Mouse (Mus musculus) frontal cortex, postnatal 36 days (tissue): ENCODE measurements around the gene Gm20388.
"Not testable (repeated sequence)": the region's sequence is repeated elsewhere in the genome, so short reads cannot be mapped to it uniquely, and the experiment has no call there.

Source experiments
- DNase-seq, 2 experiments: peaks; one replicate each; pipeline ENCODE4 v3.0.0; 2022; ENCODE audit warnings: low spot score in 2 of 2

Gene Gm20388

DNA sequence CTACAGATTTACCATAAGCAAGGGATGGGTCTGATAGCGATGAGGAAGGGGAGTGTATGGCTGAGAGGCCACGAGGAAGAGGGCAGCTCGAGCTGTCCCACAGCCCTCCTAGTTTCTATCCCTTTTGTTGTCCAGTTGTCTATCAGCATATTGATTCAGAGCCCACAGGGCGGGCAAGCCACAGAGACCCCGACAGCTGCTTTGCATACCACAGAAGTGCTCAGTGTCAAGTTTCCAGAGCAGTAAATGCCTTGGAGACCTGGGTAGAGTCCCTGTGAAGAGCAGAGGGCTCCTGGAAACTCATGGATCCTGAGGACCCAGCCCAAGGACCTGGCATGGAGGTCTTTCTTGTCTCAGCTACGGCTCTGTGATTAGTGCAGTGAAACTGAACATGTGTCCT lies 3172.4 kb downstream of the Gm20388 start:
- no peak for DNase-seq

DNA sequence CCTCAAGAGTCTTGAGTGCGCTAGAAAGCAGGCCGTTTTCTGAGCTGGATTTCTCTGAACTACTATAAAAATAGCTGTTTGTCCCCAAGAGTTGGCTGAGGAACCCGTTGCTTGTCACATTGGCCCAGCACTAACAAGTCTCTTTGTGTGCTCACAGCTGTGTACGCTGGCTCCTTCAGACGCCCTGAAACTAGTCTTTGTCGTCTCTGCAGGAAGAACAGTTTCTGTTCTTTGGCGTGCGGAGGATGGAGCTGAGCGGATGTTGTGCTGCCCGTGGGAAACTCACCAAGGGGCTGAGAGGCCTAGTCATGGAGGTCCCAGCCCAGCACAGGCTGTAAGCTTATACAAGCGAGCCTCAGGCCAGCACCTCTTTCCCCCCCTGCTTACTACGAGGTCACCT lies 3173.0 kb downstream of the Gm20388 start:
- DNase-seq, result peak in 1 of 2 experiments; percentile 50

DNA sequence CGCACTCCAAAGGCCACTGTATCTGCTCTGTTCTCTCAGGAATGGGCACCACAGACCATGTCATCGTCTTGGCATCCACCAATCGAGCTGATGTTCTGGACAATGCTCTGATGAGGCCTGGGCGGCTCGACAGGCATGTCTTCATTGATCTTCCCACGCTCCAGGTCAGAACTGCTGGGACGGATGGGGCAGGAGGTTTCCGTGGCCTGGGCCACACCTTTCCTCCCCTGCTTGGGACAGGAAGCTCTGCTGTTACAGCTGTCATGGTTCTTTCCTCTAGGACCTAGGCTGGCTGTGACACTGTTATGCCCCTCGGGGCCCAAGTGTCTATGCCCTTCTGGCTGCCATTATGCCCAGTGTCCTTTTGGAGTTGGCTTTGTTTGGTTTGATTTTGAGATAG lies 3176.6 kb downstream of the Gm20388 start:
- no peak for DNase-seq

DNA sequence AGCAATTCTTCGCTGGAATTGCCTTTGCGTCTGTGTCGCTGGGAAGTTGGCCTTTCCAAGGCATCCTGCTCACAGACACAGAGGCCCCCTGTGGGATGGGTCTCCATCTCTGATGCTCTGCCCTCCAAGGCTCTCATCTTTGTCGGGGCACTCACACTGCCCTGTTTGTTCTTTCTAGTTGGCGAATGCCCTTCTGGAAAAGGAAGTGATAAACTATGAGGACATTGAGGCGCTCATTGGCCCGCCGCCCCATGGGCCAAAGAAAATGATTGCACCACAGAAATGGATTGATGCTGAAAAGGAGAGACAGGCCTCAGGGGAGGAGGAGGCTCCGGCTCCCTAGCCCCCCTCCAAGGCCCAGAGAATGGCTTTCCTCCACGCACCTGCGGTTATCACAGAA lies 3186.6 kb downstream of the Gm20388 start:
- DNase-seq, result peak in 1 of 2 experiments; percentile 8

DNA sequence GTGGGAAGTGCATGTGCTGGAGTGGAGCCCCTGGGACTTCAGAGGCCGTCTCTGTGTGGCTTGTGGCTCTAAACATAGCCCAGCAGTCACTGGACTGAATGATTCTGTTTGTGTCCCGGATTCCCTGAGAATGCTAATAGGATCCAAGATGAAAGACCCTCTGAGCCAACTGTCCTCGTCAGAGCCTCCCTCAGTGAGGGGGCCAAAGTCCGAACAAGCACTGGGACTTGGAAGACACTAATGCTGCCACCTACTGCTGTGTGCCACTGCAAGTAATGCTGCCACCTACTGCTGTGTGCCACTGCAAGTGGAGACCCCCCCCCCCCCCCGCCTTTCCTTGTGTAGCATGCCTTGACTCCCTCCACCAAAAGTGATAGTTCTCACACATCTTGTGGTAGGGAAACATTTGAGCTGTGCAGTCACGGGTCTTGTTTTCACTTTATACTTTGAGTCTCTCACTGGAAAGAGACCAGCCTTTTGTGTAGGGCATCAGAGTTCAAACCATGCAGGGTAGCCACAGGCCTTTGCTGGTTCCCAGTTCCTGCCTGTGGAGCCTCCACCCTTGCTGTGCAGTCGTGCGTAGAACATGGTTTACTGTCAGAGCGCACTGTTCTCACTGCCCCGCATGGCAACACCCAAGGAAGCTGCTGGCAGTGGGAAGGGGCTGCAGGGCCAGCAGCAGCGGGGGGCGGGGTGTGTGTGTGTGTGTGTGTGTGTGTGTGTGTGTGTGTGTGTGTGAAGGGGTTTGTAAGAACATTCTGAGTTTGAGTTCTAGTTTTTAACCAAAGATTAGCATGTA lies 3187.3 kb downstream of the Gm20388 start:
- DNase-seq, result peak in 1 of 2 experiments; percentile 14

DNA sequence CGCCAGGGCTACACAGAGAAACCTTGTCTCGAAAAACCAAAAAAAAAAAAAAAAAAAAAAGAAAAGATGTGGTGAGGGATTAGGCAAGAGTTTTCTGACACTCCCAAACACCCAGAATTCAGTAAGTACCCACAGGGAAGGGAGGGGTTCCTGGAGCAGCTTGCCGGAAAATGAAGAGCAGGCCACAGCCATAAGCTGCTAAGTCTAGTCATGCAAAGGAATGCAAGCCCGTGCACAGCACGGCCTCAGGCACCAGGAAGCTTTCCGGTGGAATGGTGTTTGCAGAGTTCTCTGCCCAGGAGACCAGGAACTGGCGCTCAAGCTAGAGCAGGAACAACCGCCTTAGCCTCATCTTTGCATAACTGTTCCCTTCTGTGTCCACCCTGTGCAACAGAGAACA lies 3189.6 kb downstream of the Gm20388 start:
- DNase-seq, result no peak

DNA sequence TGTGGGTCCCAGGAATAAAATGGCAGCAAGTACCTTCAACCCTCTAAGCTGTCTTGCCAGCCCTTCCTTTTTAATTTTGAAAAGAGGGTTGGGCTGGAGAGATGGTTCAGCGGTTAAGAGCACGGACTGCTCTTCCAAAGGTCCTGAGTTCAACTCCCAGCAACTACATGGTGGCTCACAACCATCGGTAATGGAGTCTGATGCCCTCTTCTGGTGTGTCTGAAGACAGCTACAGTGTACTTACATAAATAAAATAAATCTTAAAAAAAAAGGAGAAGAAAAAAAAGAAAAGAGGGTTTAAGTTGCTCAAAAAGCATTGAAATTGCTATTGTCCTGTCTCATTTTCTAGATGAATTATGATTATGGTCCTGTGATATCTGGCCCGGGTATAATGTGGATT lies 3190.6 kb downstream of the Gm20388 start:
- no peak for DNase-seq

DNA sequence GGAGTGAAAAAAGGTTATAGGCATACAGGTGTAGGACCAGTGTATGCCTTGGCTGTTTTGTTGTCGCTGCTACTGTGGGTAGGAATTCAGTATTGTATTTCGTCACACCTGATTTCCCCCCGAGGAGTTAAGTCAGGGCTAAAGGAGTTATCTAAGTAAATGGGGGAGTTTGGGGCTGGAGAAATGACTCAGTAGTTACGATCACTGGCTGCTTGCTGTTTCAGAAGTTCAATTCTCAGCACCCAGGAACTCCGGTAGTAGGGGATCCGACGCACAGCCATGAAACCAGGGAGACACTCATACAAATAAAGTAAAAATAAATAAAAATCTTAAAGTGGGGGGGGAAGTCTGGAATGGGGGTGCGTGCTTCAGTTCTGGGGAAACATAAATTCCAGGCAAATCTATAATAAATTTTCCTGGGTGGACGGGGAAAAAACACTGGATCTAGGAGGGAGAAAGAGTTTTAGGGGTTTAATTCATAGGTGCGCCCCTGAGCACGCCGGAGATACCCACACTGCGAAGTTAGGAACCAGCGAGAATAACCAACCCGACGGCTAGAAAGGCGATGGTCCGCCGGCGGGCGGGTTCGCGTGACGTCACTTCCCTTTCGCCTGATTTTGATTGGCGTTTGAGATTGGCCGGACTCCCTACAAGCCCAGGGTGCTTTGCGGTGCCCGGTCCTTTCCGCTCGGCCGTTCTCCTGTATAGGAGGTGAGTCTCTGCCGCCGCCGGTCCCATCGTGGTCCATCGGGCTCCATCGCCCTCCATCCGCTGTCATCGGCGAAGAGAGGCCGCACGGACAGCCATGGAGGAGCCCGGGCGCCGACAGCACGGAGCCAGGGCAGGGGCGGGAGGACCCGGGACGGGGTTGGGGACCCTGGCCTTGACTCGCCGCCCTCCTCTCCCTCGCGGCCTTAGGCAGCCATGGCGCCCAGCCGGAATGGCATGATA lies 3191.4 kb downstream of the Gm20388 start, which contains the start of gene Rpl13:
TSS of gene Rpl13 (plus strand) at position 616 of the 951 bp plus-strand sequence.
- peak; percentile 97 to 99 for DNase-seq

DNA sequence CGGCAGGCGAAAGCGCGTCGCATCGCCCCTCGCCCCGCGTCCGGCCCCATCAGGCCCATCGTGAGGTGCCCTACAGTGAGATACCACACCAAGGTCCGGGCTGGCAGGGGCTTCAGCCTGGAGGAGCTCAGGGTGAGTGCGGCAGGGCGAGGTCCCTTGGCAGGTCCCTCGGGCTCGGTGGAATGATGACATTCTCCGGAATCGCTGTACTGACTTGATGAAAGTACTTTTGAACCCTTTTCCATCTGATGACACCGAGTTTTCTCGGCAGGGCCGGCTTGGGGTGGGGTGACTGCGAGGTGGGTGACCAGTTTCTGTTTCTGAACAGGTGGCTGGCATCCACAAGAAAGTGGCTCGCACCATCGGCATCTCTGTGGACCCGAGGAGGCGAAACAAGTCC lies 3192.2 kb downstream of the Gm20388 start:
- not testable (repeated sequence) for DNase-seq

DNA sequence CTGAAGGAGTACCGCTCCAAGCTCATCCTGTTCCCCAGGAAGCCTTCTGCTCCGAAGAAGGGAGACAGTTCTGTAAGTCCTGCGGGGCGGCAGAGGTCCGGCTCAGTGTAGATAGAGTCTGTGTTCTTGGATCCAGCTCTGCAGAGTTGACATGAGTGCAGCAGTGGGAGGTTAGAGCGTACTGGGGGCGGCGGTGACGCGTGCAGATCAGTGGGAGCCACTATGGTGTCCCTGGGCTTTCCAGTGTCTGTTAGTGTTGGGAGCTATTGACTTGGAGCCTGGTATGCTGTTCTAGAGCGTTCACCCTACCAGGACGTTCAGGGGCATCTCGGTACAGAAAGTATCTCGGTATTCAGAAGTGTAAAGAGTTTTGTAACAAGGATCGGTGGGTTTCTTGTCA lies 3192.6 kb downstream of the Gm20388 start:
- DNase-seq, result no peak

DNA sequence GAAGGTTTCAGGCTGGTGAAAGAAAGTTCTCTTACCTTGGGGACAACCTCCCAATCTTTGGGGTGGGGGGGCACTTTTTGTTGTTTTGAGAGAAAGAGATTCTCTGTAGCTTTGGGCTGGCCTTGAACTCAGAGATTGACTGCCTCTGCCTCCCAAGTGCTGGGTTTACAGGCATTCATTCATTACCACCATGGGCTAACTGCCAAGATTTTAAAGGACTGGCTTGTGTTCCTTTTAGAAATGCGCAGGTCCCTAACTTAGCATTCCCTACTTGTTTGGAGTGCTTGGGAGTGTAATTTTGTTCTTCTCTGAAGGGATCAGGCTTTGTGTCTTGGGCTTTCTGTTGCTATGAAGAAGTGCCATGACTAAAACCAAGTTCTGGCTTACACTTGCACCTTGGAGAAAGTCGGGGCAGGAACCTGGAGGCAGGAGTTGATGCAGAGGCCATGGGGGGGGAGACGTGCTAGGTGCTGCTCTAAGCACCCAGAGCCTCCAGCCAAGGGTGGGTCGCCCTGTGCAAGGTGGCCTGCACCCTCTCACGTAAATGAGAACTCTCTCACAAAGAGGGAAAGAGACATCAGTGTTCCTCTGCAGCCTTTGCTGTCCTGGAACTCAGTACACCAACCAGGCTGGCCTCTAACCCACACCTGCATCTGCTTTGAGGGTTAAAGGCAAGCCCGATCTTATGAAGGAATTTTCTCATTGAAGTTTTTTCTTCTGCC lies 3193.6 kb downstream of the Gm20388 start:
- DNase-seq, result no peak

DNA sequence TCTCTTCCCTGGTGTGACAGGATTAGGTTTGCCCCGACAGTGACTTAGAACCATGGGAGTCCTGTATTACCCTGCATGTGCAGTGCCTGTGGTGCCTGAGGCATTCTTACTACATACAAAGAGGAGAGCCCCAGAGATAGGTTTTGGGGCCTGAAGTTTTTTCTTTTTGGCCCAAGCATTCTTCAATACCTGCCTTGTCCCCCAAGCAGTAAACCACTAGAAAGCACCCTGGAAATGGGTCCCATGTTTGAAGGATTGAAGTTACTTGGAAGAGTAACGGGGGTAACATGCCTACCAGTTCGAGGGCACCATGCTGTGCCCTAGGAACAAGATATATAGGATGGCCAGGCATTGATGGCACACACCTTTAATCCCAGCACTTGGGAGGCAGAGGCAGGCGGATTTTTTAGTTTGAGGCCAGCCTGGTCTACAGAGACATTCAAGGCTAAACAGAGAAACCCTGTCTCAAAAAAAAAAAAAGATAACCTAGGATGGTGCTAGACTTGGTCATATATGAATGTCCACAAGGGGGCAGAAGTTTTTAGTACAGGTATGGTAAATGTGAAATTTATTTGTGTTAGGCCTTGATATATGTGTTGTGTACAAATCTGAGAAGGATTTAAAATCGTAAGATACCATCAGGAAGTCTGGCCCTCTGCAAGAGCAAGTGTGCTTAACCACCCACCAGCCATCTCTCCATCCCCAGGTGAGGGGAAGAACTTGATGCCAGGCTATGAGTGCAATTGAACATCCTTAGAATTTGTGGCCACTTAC lies 3195.1 kb downstream of the Gm20388 start:
- no peak for DNase-seq

DNA sequence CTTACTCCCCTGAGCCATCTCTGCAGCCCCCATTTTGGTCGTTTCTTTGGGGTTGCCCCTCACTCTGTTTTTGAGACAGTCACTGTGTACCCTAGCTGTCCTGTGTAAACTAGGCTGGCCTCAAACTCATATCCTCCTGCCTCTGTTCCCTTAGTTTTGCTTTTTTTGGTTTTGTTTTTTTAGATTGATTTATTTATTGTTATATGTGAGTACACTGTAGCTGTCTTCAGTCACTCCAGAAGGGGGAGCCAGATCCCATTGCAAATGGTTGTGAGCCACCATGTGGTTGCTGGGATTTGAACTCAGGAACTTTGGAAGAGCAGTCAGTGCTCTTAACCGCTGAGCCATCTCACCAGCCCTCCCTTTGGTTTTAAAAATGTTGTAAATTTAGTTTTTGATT lies 3195.9 kb downstream of the Gm20388 start:
- DNase-seq, result no peak

DNA sequence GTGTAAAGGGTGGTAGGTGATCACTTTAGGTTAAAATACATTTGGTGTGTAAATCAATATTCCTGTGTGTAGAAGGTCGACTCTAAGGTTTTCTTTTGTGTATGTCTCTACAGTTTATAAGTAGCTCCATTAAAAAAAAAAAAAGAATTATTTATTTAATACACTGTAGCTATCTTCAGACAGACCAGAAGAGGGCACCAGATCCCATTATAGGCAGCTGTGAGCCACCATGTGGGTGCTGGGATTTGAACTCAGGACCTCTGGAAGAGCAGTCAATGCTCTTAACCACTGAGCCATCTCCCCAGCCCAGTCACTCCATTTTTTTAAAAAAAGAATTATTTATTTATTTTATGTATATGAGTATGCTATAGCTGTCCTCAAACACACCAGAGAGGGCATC lies 3197.4 kb downstream of the Gm20388 start:
- no peak for DNase-seq

DNA sequence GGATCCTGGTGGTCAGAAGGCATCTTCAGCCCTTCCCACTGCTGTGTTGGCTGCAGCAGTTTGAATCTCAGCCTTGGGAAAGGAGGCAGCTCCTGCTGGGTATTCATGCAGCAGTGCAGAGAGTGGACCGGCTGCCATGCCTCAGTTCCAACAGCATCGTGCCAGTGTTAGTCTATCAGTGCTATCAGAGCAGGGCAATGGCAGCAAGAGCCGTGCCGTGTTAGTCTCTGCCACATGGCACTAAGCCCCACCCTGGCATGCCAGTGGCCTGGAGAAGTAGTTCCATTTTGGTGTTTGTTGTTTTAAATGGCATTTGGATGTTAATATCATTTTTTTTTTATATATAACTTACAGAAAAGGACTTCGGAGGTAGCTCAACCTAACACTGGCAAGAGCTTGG lies 3198.3 kb downstream of the Gm20388 start:
- no peak for DNase-seq

DNA sequence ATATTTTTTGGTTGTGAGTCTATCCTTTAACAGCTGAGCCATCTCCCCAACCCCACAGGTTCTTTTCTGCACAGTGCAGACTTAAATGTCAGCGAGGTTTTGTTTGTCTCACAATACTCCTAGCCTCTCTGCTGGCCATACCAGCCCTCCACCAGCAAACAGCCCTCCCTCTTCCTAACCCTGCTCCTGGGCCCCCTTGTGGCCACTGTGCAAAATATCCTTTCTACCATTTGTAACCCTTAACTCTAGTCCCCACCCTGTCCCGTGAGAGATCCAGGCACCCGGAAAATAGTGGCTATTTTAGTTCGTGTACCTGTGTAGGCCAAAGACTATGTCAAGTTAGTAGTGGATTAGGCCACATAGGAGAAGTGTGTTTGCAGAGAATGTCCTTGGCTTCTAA lies 3200.0 kb downstream of the Gm20388 start:
- DNase-seq, result no peak

DNA sequence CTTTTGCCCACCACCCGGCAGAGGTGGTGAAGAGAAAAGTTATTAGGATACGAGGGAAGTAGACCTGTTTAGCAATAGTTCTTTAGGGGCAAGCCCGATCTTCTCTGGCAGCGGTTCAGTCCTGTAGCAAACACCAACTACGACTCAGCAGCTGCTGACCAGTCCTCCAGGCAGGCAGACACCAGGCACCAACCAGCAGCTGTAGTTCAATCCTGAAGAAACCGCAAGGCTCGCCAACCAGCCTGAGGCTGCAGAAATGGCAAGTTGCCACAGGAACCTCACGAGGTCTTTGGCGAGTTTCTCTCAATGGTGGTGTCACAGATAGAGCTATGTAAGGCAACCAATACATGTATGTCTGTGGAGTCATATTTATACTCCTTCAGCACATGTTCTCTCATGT lies 3202.3 kb downstream of the Gm20388 start:
- no peak for DNase-seq

DNA sequence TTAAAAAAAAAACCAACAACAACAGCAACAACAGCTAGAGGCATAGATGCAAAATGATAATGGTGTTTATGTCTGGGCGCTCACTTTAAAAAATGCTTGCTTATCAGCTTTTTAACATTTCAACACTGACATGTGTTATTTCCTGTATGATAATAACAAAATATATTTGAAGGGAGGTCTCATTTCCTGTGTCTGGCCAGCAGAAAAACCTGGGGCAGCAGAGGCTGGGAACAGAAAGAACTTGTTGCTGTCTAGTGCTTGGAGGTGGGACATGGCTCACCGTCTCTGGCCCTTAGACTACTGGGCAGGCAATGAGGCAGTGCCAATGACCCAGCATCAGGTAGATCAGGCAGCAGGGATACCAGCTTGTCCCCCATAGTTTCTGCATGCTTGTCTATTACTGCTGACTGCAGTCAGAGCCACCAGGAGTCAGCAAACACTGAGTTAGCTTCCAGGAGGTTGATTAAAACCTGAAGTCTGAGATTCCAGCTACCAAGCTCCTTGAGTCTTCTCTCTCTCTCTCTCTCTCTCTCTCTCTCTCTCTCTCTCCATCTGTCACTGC lies 3203.3 kb downstream of the Gm20388 start:
- DNase-seq, result no peak

DNA sequence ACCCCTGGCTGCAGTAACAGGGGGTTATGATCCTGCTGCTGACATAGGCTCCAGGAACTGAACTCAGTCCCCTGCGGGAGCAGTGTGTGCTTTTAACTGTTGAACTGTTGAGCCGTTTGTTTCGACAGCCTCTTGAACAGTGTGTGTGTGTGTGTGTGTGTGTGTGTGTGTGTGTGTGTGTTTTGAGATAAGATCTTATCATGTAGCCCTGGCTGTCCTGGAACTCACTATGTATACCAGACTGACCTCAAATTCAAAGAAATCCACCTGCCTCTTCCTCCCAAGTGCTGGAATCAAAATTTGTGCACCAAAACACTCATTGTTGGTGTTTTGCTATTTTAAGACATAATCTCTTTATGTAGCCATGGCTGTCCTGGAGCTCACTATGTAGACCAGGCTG lies 3204.0 kb downstream of the Gm20388 start:
- no peak for DNase-seq

DNA sequence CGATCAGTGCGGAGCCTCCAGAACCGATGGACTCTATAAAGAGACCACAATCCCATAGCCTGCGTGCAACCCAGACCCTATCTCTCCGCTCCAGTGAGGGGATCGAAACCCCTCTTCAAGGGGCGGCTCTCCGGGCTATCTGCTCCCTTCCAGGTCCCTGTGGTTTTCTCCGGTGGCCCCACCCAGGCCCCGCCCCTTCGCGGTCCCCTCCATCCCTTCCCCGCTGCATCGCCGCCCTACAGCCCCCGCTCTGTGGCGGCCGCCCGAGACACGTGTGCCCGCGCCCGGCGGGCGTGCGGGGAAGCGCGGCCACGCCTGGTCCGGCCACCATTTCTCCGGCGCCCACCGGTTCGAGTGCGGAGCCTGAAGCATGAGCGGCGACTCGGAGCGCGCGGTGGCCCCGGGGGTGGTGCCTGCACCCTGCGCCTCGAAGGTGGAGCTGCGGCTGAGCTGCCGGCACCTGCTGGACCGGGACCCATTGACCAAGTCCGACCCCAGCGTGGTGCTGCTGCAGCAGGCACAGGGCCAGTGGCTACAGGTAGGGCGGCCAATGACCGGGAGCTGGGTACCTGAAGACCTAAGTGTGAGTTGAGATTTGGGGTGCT lies 3206.6 kb downstream of the Gm20388 start, which contains the start of gene Cpne7:
TSS of gene Cpne7 (plus strand) at position 248 of the 605 bp plus-strand sequence.
- DNase-seq, result no peak
